Mouse (Mus musculus) B cell, adult 67 days (primary cell): ENCODE results near the gene Tmem167. TPM values are rescaled to one million over a fixed set of nuclear protein-coding genes. Genes with fewer than 3 reads are reported as not detected.

ENCODE experiments used
- total RNA-seq, 2 experiments: library from RNA; stranded (reverse); gene quantifications; 4 replicates each; pipeline ENCODE4 v1.2.4; 2023

The Tmem167 gene
- total RNA-seq, result 10 to 100 TPM; 17.9 to 19.3 TPM

GRCm38 (mm10) chr13:90088962-90089824, at the start of gene Tmem167, which contains the start of gene Xrcc4:
Tmem167 (plus strand) TSS chr13:90089123.
Xrcc4 (minus strand) TSS chr13:90089608.

Other genes starting within 250 kb of the Tmem167 start
- gene Xrcc4, start 485 bp downstream of the Tmem167 start, total RNA-seq, result 10 to 100 TPM; 23.6 to 25.9 TPM